Mouse (Mus musculus): ENCODE data around the gene Adgrb3.

DNA sequence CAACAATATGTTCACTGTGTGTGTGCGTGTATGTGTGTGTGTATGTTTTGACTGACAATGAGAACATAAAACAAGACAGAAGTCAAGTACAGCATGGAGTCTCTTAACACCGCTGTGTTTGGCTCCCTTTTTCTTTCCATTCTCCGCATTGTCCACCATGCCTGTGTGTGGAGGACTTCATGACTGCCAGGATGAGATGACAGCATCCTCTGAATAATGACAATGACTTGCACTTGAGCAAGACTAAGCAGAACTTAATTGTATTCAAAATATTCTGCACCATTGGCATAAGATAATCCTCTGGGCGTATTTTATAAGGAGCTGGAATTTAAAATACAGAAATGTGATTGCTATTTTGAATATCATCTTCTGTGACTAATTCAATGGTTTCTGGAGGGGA, 326.0 kb downstream of the Adgrb3 start:
- TF ChIP-seq POLR2A (IDR thresholded peaks at IDR 0.05; ENCODE audit: low read depth, low read length) (no peak), CTCF (IDR thresholded peaks at IDR 0.05; ENCODE audit: extremely low read depth, insufficient read depth, insufficient read length, insufficient replicate concordance) (no peak)
